Mouse (Mus musculus): ENCODE measurements around the gene Olfr332.
"Not testable (repeated sequence)": the region's sequence is repeated elsewhere in the genome, so short reads cannot be mapped to it uniquely, and the experiment has no call there.

Olfr332 gene

DNA sequence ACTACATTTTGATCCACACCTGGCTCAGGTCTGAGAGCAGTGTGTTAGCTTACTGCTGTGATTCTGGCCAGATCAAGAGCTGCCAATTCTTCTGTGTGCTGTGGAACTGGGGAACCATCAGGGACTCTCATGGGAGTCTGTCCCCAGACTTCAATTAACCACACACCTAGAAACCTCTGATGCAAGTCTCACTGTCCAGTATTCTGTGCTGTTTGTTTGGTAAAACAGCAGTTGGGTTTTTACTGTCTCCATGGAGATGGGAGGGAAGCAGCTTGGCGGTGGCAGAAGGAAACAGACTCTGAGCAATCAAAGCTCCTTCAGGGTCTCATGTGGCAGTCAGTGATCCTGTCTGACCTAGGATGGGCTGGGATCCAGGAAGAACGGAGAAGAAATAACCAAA is at the start of gene Olfr332:
Gene Olfr332, minus strand, starts transcription at position 101 of the 400 bp plus-strand sequence.
- DNase-seq (ENCODE audit: low read depth, low spot score): no peak

DNA sequence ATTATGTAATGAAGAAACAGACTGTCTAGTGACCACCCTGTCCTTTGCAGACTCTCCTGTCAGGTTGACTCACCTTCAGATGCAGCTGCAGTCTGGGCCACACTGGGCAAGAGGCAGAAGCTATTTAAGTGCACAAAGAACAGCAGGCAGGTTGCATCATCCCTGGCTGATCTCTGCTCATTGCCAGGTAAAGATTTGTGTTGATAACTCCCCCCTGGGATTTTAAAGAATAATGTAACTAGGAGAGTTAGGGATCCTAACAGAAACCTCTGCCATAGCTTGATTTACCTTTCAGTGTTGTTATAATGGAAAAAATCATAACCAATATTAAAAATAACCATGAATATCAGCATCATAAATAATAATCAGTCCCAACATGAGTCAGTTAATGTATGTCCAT is 42.4 kb upstream of the Olfr332 start, which contains the start of gene Olfr330:
Gene Olfr330, minus strand, starts transcription at position 101 of the 400 bp plus-strand sequence.
- DNase-seq (ENCODE audit: low read depth, low spot score): not testable (repeated sequence)

DNA sequence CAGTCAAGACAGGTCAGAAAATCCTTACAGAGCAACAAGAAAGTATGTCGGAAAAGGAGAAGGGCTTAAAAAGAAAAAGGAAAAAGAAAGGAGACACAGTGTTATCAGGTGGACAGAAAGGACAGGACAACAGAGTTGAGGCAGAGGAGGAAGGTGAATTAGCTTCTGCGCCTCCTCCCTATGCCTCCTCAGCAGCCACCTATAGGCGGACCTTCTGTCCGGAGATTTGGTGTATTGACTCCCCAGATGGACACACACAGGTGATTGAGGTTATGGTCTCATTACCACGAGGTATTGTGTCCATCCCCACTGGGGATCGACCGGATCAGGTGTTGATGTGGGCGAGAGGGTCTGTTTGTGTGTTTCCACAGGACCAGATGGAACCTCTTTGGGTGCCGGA is 27.4 kb upstream of the Olfr332 start:
- not testable (repeated sequence) for DNase-seq (ENCODE audit: low read depth, low spot score)

DNA sequence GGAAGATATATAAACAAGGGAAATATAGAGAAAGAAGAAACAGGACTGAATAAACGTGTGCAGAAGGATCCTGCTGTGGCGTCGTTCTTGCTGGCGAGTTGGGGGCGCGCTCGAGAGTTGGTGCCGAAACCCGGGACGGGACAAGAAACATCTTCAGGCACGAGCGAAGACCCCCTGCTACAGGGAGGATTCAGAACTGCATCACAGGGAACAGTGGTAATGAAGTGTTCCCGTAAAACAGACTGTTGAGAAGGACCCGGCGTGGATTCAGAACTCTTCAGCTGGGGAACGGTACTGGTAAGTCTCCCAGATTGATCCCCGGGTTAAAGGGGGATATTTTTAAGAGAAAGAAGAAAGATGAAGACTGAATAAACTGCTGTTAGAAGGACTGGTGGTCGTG is 26.6 kb upstream of the Olfr332 start:
- DNase-seq (ENCODE audit: low read depth, low spot score): not testable (repeated sequence)

DNA sequence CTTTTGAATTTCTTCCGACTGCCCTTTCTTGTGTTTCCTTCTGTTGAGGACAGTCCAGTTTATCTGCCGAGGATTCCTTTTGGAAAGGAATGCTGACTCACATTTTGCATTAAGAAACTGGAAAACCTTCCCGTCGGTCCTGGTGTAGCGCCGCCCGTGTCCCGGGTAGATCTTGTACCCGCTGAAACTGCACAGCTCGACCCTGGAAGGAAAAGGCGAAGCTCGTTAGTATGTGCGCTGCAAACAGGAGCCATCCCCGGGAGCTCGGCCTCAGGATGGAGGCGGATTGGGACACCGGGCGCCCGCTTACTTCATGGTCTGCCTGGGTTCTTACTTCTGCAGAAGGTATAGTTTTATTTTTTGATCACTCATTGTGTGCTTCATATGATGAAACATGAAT is 16.7 kb upstream of the Olfr332 start:
- DNase-seq (ENCODE audit: low read depth, low spot score): not testable (repeated sequence)

DNA sequence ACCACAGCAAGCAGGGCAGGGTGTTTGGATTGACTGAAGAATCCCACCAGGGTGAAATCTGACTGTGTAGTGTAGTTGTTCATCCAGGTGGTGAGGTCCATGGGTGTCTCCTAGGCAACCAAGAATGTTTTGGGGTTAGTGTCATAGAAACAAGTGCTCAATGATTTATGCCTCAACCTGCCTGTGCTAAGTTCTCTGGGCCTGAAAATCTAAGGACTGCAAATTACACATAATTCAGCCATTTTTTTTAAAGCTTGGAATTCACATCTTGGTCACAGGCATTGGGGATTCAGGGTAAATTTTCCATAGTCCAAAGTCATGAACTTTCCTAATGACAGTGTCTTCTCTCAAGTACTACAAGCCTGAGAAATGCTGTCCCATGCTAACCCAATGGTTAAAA is 10.1 kb upstream of the Olfr332 start, which contains the start of gene Olfr331:
Gene Olfr331, minus strand, starts transcription at position 101 of the 400 bp plus-strand sequence.
- DNase-seq (ENCODE audit: low read depth, low spot score): not testable (repeated sequence)

DNA sequence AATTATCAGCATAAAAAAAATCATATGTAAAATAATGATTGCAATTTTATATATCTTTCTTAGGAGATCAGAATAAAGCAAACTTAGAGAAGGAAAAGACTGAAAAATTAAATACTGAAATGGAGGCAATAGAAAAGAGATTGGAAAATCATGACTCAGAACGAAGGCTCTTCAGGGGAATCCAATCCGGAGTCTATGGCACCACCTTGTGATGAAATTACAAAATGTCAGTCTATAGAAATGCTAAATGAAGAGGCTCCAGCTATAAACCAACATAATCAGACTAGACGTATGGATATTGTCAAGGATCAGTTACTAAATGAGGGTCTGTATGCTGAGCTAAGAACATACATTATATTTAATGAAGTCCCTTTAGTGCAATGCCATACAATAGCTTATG is 6.9 kb upstream of the Olfr332 start:
- DNase-seq (ENCODE audit: low read depth, low spot score): peak; percentile 9

DNA sequence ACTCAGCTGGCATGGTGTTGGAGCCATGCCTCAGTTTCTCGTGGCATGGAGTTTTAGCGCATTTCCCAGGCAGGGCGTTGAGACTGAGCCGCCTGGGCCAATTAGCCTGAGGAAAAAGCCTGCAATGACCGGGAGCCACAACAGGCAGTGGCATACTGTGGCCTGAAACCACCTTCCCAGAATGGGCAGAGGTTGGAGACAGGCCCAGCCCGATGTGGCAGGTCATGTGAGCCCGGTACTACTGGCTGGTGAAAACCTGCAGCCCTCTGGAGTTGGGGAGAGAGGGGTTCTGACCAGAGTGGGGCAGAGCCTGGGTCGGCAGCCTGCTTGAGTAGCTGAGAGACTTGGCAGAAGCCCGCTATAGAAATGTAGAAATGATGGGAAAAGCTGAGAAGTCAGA is 6.4 kb upstream of the Olfr332 start:
- DNase-seq (ENCODE audit: low read depth, low spot score): no peak

DNA sequence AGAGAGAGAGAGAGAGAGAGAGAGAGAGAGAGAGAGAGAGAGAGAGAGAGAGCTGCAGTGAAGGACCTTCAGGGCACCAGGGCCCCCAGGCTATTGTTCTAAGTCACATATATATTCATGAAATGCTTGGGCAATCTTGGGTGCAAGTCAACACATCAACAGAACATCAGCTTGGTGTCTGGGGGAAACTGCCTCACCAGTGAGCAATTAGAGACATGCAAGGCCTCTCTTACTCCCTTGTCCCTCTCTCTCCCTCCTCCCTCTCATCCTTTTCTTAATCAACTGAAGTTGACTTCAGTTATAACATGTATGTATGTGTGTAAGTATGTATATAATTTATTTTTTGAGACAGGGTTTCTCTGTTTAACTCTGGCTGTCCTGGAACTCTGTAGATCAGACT is 30.2 kb downstream of the Olfr332 start, which contains the start of gene Olfr30:
Gene Olfr30, minus strand, starts transcription at position 101 of the 400 bp plus-strand sequence.
- DNase-seq (ENCODE audit: low read depth, low spot score): no peak

DNA sequence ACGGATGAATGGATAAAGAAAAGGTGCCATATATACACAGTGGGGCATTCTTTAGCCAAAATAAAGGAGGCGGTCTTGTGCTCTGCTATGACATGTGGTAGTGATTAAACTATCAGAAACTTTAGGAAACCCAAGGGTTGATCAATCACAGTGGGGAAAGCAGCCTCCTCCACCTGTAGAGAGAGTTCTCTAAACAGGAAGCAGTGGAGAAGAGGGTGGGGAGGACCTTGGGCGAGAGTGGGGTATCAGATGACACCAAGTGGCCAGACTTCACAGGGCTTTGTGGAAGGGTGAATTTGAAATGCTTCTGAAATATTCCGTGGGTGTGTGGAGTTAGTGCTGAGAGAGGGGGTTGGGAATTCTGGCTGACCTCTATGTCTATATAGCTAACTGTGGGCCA is 38.8 kb downstream of the Olfr332 start:
- no peak for DNase-seq (ENCODE audit: low read depth, low spot score)

DNA sequence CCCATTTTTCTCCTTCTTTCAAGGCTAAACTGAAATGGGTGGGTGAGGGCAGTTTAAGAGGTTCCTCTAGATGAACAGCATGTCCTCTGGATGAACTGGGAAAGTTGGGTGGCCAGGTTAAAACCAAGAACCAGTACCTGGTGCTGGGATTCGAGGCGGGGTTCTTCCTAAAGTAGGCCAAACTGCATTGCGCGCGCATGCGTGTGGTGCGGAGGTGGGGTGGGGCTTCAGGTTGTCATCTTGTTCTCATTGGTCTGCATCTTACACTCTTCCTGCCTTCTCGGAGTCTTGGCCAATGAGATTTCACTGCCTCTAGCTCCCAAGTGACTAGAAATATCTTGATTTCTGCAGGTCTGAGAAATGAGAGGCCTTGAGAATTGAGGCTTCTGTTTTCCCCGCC is 39.6 kb downstream of the Olfr332 start, which contains the start of gene Lypd9:
Gene Lypd9, minus strand, starts transcription at position 165 of the 400 bp plus-strand sequence.
- DNase-seq (ENCODE audit: low read depth, low spot score): no peak
